21 mouse cellular contexts compared by ENCODE assay signal in genomic region chr12:73403906-73404474, GRCm38 (mm10).
DNase-seq lines count a peak whose midpoint lies in the region; ATAC-seq lines count a peak whose summit lies in the region.
"Had no signal": no experiment of that assay in that cellular context is flagged by ENCODE, and none has a peak within 500 bp of the region (broad histone marks: within the 10 kb centered on the region; RNA-seq: fewer than 3 reads in every experiment).

No protein-coding gene starts in this region.

- no peak overlapping the region for H3K4me2 ChIP-seq in heart, embryonic 16.5 days (ENCODE audit: low read depth, low read length)
- H3K4me2 ChIP-seq: liver, embryonic 12.5 days; lung, embryonic 15.5 days; neural tube, embryonic 12.5 days had no signal

- peaks cover 42% of the 10 kb centered on the region for H3K4me1 ChIP-seq in heart, embryonic 16.5 days (ENCODE audit: control insufficient read depth, insufficient read depth, low read length)
- H3K4me1 ChIP-seq: liver, embryonic 12.5 days; lung, embryonic 15.5 days had no signal

- no peak overlapping the region for H3K4me3 ChIP-seq in heart, embryonic 16.5 days (ENCODE audit: low read length)
- H3K4me3 ChIP-seq: embryonic facial prominence, embryonic 10.5 days; erythroblast, embryonic 14.5 days; liver, embryonic 12.5 days; lung, embryonic 15.5 days; neural tube, embryonic 12.5 days had no signal

- ATAC-seq in heart, embryonic 16.5 days (replicated peaks; ENCODE audit: extremely low read depth, insufficient read depth, low FRiP score), result no peak
- ATAC-seq: hindbrain, postnatal 0 days; liver, embryonic 12.5 days; midbrain, embryonic 16.5 days; Patski had no signal

- no peaks in the 10 kb centered on the region for H3K36me3 ChIP-seq in heart, embryonic 16.5 days (ENCODE audit: control insufficient read depth, insufficient read depth)
- H3K36me3 ChIP-seq: embryonic facial prominence, embryonic 10.5 days; liver, embryonic 12.5 days; lung, embryonic 15.5 days; neural tube, embryonic 12.5 days had no signal

- H3K27ac ChIP-seq in heart, embryonic 16.5 days (ENCODE audit: low read length), result peak overlapping the region; percentile 98
- H3K27ac ChIP-seq: embryonic facial prominence, embryonic 10.5 days; hindbrain, postnatal 0 days; liver, embryonic 12.5 days; lung, embryonic 15.5 days; neural tube, embryonic 12.5 days had no signal

- H3K27me3 ChIP-seq in heart, embryonic 16.5 days (ENCODE audit: control insufficient read depth, insufficient read depth, low read length), result no peaks in the 10 kb centered on the region
- H3K27me3 ChIP-seq: liver, embryonic 12.5 days; lung, embryonic 15.5 days; neural tube, embryonic 12.5 days; Patski had no signal

- WGBS in heart, embryonic 16.5 days, result 41% methylated on average over 13 of the region's 13 CpGs

- H3K9ac ChIP-seq in heart, embryonic 16.5 days (ENCODE audit: low read length), result no peak overlapping the region; the same call in 1 of the 2 replicates
- H3K9ac ChIP-seq: liver, embryonic 12.5 days; lung, embryonic 15.5 days; neural tube, embryonic 12.5 days had no signal

- no peaks in the 10 kb centered on the region for H3K9me3 ChIP-seq in heart, embryonic 16.5 days (replicated peaks; ENCODE audit: control insufficient read depth, low read length)
- H3K9me3 ChIP-seq: embryonic facial prominence, embryonic 10.5 days; liver, embryonic 12.5 days; lung, embryonic 15.5 days; neural tube, embryonic 12.5 days had no signal

- DNase-seq in cerebellum, postnatal 25 days, result peak; percentile 5 to 6
- no peak for DNase-seq in cerebellum, adult 11 months
- DNase-seq in testis, postnatal 10 days (ENCODE audit: low spot score), result peak; percentile 29
- no peak for DNase-seq in testis, postnatal 14 days (ENCODE audit: low spot score)
- peak; percentile 97 for DNase-seq in skeletal muscle tissue, adult 2 months (ENCODE audit: low read depth, low spot score)
- DNase-seq in right cerebral cortex, postnatal 14 days, result no peak
- no peak for DNase-seq in Muller cell, postnatal 12 days (ENCODE audit: inconsistent ontology term)
- DNase-seq: cerebellum, postnatal 14 days; kidney, adult 18-20 months; kidney, postnatal 25 days; right cerebral cortex, postnatal 4 days; thymus, postnatal 14 days had no signal

Comparison
In these comparisons a context has a peak if more than half of its experiments do, and no peak if none do; other contexts are left out.
1. DNase-seq: peak in cerebellum, postnatal 25 days (2 of 2), testis, postnatal 10 days (single experiment) and skeletal muscle tissue, adult 2 months (single experiment); none in cerebellum, adult 11 months (single experiment), testis, postnatal 14 days (single experiment), right cerebral cortex, postnatal 14 days (single experiment) and Muller cell, postnatal 12 days (single experiment).